Mouse (Mus musculus) urinary bladder, postnatal 36 days (tissue): ENCODE data around the gene Trmt10b.

ENCODE experiments used
- DNase-seq, 2 experiments: peaks; one replicate each; pipeline ENCODE4 v3.0.0; 2022; ENCODE audit warnings: low spot score in 2 of 2, mixed read lengths in 1 of 2

Gene Trmt10b

GRCm38 (mm10) chr4:45341669-45342249 is 44.8 kb downstream of the Trmt10b start, which contains the start of gene Dcaf10:
Gene Dcaf10, plus strand, starts transcription at chr4:45342101.
- peak; percentile 92 to 94 for DNase-seq

- peak; percentile 47 to 58 for DNase-seq
Observed at GRCm38 (mm10) chr4:45342286-45343155, 45.6 kb downstream of the Trmt10b start, which contains the start of gene Exosc3. Gene Exosc3, minus strand, starts transcription at chr4:45342732.

- DNase-seq: no peak
Observed at GRCm38 (mm10) chr4:45356653-45357052, 59.7 kb downstream of the Trmt10b start.
